Mouse (Mus musculus) frontal cortex, adult (tissue): ENCODE data around the gene Olfr178.

Source experiments
- ATAC-seq: cut with Nextera tagmentation; 2 replicates; pipeline ENCODE4 v1.9.2; 2017; ENCODE audit warnings: mild to moderate bottlenecking, moderate library complexity, mixed read lengths; ENCODE audit not compliant: low TSS enrichment

Gene Olfr178

GRCm38 (mm10) chr16:58891963-58892362 lies at the start of gene Olfr178:
Gene Olfr178, minus strand, starts transcription at chr16:58892063.
- ATAC-seq = no peak

DNA sequence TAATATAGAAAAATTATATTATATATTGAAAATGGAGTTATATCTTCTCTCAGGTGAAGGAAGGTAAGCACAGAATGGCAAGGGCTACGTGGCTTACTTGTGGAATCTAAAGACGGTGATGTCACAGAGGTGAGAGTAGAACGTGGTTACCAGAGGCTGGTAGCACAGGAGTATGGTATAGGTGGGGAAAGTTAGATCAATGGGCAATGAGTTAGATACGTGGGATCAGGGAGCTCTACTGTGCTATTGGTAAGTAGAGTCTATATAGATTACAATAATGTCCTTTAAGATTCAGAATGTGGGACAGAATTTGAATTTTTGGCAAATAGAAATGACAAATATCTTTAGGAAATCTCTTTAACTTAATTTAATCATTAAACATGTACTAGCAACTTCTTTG lies 37.4 kb upstream of the Olfr178 start, which contains the start of gene Olfr180:
TSS of gene Olfr180 (minus strand) at position 101 of the 400 bp plus-strand sequence.
- no peak for ATAC-seq

GRCm38 (mm10) chr16:58928655-58929054 lies 36.8 kb upstream of the Olfr178 start, which contains the start of gene Olfr181:
Gene Olfr181, minus strand, starts transcription at chr16:58928755.
- no peak for ATAC-seq

- ATAC-seq = peak; percentile 72; the same call in 1 of the 2 replicates
These were observed 7.4 kb downstream of the Olfr178 start for GRCm38 (mm10) chr16:58884416-58884815.

DNA sequence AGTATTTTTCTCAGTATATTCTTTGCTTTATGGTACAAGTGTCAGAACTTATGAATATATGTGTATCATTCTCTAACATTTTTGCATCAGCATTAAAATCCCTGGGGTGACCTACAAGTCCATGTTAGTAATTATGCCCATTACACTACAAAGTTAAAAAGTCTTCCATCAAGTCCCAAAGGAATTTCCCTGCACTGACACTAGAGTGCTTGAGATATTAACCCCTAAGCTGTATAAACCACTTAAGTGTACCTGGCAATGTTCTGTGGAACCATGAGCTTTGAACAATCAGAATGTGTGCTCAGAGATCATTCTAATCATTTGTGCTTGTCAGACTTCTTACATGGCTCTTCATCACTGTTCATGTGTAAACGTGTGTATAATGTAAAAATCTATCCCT lies 17.2 kb downstream of the Olfr178 start, which contains the start of gene Olfr177:
TSS of gene Olfr177 (minus strand) at position 101 of the 400 bp plus-strand sequence.
- ATAC-seq = no peak

DNA sequence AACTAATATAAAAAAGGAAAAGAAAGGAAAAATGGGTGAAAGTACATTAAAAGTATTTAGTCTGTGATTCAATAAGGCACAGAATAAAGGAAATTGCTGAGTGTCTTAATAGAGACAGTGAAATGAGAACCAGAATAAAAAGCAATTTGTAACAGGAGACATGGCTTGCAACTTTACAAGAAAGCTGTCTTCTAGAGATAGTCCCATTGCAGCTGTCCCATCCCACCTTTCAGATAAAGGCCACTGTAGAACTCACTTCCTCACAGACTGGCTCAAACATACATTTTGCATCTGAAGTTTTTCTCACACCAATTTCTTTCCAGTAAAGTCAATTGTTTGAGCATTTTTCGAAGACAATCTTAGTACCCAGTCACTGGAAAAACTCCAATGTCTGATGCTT lies 30.4 kb downstream of the Olfr178 start:
- ATAC-seq = no peak

DNA sequence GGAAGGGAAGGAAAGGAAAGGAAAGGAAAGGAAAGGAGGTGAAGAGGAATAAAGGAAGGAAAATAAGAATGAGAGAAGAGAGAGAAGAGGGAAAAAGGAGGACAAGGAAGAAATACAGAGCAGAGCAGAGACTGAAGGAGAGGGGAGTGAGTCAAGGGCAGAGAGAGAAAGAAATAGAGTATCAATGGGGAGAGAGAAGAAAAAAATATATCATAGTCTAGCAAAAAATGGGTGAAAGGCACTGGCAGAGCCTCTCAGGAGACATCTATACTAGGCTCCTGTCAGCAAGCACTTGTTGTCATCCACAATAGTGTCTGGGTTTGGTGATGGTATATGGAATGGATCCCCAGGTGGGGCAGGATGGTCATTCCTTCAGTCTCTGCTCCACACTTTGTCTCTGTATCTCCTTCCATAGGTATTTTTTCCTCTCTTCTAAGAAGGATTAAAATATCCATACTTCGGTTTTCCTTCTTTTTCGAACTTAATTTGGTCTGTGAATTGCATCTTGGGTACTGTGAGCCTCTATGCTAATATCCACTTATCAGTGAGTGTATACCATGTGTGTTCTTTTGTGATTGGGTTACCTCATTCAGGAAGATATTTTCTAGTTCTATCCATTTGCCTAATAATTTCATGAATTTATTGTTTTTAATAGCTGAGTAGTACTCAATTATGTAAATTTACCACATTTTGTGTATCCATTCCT lies 31.7 kb downstream of the Olfr178 start:
- ATAC-seq = no peak
